Mouse (Mus musculus) retina, adult 2 months (tissue): ENCODE results near the gene Tbc1d8b.

ENCODE experiments used
- DNase-seq: peaks from one replicate; pipeline ENCODE4 v3.0.0-alpha.2; 2012; ENCODE audit warnings: low read depth, low spot score

The Tbc1d8b gene

DNA sequence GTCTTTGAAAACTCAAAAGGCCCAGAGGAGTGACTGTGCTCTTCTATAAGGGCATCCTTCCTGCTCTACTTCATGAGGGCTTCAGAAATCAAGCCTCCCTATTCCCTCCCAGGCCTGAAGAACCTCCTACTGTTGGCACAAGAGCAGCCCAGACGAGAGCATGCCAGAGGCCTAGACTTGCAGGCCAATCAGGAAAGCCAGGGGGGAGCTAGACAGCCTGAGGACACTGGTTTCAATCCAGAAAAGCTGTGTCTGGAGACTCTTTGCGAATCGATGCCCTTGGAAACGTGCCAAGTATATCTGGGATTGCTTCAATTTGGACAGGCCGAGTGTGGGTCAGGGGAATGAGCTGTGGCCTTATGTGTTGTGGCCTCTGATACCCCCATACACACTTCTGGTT is 94.6 kb downstream of the Tbc1d8b start:
- no peak for DNase-seq

- DNase-seq: no peak
These were observed 96.2 kb downstream of the Tbc1d8b start for GRCm38 (mm10) chrX:139780988-139781387.

GRCm38 (mm10) chrX:139781563-139781962 is 96.8 kb downstream of the Tbc1d8b start:
- no peak for DNase-seq

- DNase-seq: no peak
These were observed 97.7 kb downstream of the Tbc1d8b start, which contains the start of gene Ripply1 for GRCm38 (mm10) chrX:139782278-139783044. TSS of gene Ripply1 (minus strand) at chrX:139782353.

- DNase-seq: no peak
These were observed 98.2 kb downstream of the Tbc1d8b start for GRCm38 (mm10) chrX:139783045-139783422.

GRCm38 (mm10) chrX:139785764-139786163 is 101.0 kb downstream of the Tbc1d8b start:
- DNase-seq: no peak

GRCm38 (mm10) chrX:139794072-139794845 is 109.5 kb downstream of the Tbc1d8b start:
- no peak for DNase-seq

DNA sequence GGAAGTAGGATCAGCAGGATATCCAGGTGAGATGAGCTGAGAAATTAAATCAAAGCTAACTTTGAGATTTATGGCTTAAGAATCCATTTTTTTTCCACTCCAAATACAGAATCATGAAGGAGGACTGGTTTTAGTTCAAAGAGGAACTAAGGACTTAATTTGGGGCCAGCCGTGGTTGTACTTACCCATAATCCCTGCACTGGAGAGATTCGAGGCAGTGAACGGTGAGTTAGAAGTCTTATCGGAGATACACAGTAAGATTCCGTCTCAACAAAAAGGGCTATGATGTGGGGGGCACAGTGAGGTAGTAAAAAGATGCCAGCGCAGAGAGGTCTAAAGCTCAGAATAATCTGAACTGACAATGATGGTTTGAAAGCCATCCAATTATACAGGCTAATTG is 111.2 kb downstream of the Tbc1d8b start:
- DNase-seq: no peak

GRCm38 (mm10) chrX:139797875-139798274 is 113.1 kb downstream of the Tbc1d8b start:
- DNase-seq: no peak

GRCm38 (mm10) chrX:139799953-139800352 is 115.2 kb downstream of the Tbc1d8b start:
- DNase-seq: no peak

DNA sequence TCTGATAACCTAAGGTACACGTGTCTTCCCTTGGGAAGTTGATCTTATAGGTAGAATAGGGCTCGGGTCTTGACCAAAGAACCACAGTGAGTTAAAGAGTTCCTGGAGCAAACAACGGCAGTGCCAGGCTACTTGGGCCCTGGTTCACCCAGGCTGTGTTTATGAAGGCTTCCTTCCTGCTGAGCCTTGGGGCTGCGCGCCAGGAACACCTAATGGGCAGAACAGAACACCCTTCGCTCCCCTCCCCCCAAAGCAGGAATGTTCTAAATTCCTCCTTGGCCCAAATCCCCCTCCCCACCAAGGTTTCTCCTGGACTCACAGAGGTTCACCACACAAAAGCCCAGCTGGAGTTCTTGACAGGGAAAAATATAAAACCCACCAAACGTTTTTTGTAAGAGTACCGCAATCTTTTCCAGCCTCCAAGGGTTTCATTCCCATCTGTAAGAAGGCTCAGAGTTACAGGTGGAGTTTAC is 115.6 kb downstream of the Tbc1d8b start, which contains the start of gene Cldn2:
Gene Cldn2 (plus strand): TSS at position 423 of the 473 bp plus-strand sequence.
- no peak for DNase-seq
